Mouse (Mus musculus): ENCODE measurements around the gene Ccndbp1. TPM values are rescaled to one million over a fixed set of nuclear protein-coding genes. Genes with fewer than 3 reads are reported as not detected.

Gene Ccndbp1
- polyA plus RNA-seq (2012) = 7.7 and 13.0 TPM in 2 replicates

DNA sequence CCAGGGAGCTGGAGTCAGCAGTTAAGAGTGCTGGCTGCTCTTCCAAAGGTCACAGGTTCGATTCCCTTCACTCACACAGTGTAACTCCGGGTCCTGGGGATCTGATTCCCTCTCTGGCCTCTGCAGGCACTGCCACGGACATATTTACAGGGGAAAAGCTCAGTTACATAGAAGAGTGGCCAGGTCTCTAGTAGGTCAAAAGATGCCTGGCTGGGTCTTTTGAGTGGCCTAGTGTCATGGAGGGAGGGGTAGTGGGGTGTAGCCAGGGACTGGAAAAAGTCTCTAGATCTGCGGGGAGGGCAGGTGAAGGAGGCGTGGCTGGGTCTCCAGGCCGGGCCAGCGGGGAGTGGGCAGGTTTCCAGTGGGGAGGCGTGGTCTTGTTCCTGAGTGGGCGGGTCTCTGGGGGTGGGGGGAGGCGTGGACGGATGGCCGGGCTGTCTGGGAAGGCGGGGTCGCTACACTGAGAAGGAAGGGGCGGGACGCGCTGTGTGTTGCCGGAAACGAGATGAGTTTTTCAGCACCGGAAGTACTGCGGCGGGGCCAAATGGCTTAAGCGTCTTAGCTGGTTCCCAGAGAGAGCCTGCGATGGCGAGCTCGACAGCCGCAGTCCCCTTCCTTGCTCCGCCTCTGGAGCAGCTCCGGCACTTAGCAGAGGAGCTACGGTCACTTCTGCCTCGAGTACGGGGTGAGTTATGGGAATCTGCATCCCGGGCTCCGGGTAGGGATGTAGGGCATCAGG lies at the start of gene Ccndbp1:
Ccndbp1 (plus strand) TSS at position 479 of the 739 bp plus-strand sequence.
- no peak for TF ChIP-seq GATA1 (IDR thresholded peaks at IDR 0.05; ENCODE audit: low read length)

DNA sequence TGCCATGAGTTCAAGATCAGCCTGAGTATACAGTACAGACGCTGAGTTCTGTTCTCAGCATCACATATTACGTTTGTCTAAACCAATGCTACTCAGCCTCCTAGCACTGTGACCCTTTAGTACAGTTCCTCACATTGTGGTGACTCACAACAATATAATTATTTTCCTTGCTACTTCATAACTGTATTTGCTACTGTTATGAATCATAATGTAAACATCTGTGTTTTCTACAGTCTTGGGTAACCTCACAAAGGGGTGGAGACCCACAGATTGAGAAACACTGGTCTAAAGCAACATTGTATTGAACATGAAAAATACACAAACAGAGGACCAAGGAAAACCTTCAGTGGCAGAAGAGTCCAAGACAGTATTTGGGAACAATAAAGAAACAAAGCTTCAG lies 48.8 kb upstream of the Ccndbp1 start:
- TF ChIP-seq GATA1 (IDR thresholded peaks at IDR 0.05; ENCODE audit: low read length) = no peak

DNA sequence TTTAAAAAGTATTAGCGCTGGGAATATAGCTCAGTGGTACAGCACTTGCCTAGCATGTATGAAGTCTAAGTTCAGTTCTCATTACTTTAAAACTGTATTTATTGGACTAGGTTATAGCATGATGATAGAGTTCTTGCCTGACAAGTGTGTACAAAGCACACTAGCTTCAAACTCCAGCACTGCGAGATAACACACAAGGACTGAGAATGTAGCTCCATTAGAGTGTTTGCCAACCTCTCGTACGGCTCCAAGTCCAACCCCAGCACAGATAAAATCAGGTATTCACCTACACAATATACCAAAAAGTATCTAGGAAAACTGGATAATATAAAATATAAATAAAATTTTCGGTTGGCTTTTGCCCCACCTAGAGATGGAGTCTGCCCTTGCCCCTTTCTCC lies 48.4 kb upstream of the Ccndbp1 start:
- no peak for TF ChIP-seq GATA1 (IDR thresholded peaks at IDR 0.05; ENCODE audit: low read length)

DNA sequence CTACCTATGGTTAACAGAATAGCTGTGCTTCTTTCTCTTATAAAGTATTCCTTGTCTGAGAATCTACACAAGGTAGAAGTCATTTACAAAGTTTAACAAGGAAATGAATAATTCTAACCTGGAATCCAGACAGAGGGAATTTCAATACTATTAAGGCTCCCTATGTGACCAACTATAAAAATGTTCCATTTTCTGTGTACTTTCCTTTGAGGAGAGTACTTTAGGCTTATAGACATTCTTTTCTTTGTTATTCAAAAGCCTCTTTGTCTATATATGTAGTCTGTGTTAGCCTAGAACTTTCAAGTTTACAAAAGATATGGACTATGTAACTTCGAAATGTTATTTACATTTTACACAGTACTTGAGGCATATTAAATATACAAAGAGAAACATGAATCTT lies 47.9 kb upstream of the Ccndbp1 start:
- TF ChIP-seq GATA1 (IDR thresholded peaks at IDR 0.05; ENCODE audit: low read length) = no peak

DNA sequence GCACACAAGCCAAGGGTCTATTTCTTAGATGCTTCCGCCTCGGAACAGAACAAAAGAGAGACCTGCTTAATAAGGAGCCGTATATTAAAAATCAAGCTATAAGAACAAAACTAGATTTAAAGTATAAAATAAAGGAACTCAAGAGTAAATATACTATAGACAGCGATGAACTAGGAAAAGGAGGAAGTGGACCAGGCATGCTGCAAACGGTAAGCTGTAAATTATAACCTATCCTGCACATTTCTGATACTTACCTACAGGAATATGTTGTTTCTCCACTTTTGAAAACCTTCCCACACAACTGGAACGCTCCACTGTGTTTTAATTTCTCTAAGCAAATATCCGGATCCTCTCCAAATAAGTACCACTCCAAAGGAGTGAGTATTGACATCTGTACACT lies 45.1 kb upstream of the Ccndbp1 start:
- TF ChIP-seq GATA1 (IDR thresholded peaks at IDR 0.05; ENCODE audit: low read length) = no peak

DNA sequence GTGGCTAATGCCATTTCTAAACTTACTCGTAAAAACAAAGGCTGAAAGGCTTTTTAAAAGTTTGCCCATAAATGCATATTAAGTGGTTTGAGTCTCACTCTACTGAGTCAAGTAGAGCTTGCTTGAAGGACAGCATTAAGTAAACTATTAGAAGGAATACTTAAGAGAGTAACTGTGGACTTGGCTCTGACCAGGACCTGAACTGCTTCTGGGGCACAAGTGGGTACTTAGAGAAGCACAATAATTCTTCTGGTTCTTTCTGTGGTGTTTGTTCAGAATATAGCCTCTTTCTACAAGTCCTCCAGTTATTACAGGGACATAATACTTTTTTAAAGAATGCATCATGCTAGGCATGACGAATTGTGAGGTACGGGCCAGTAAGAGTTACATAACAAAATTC lies 42.7 kb upstream of the Ccndbp1 start:
- TF ChIP-seq GATA1 (IDR thresholded peaks at IDR 0.05; ENCODE audit: low read length) = no peak

DNA sequence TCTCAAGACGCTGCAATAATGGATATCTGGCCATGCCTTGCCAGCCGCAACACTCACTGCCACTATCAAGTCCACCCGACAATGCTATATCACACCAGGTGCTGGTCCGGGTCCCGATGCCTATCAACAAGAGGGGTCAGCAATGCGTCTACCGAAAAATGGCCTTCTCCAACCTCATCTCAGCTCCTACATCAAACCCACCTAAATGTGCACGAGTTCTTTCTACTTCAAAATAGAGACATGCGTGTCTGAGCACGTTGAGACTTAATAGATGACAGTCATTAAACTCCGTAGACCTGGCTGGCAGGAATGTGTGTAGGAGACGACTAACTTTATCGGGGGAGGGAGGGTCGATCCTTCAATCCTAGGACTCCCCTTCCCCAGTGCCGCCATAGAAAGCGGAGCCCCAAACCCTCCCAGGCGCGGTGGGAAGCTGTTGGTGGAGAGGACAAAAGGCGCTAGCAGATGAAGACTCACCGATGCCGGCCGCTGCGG lies 38.1 kb upstream of the Ccndbp1 start:
- no peak for TF ChIP-seq GATA1 (IDR thresholded peaks at IDR 0.05; ENCODE audit: low read length)

DNA sequence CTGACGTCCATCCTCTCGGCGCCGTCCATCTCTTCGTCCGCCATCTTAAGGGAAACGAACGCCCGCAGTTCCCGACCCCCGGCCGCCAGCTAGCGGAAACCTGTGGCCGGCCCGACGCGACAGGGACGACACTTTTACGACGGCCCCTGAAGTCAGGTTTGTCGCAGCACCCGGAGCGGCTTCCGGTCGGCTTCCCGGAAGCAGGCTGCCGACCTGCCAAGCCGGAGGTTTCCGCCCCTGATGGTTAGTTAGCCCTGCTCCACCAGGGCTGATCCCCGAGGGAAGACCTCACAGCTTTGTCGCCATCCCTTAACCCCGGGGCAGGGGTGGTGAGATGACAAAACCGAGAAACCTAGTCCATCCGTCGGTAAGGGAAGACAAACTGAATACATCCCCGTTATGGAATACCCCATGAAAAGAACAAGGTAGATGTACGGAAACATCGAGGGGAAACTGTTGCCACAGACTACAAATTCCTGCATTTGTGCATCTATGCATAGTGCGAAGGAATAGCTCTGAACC lies 37.6 kb upstream of the Ccndbp1 start, which contains the start of gene Ubr1:
Ubr1 (minus strand) TSS at position 157 of the 522 bp plus-strand sequence.
- TF ChIP-seq GATA1 (IDR thresholded peaks at IDR 0.05; ENCODE audit: low read length) = no peak

DNA sequence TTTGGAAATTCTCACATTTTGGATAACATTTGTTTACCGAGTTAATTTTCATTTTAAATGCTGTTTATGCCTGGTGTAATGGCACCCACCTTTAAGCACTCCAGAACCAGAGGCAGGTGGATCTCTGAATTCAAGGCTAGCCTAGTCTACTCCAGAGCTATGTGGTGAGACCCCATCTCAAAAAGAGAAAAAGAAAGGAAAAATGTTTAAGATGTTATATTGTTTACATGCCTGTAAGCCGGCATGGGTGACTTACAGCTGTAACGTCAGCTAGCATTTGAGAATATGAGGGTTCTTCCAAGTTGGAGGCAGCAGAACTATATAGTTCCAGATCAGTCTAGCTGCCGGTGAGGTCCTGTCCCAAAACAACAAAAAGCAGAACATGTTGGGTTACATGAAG lies 36.4 kb upstream of the Ccndbp1 start:
- no peak for TF ChIP-seq GATA1 (IDR thresholded peaks at IDR 0.05; ENCODE audit: low read length)

DNA sequence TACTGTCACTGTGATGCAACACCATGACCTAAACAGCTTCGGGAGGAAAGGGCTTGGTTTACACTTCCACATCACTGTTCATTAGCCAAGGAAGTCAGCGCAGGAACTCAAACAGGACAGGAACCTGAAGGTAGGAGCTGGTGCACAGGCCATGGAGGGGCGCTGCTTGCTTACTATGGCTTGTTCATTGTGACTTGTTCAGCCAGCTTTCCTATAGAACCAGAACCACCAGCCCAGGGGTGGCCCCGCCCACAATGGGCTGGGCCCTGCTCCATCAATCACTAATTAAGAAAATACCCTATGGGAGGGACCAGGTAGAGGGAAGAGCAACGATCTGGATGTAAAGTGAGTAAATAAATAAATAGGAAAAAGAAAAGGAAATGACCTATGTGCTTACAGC lies 35.2 kb upstream of the Ccndbp1 start:
- no peak for TF ChIP-seq GATA1 (IDR thresholded peaks at IDR 0.05; ENCODE audit: low read length)

DNA sequence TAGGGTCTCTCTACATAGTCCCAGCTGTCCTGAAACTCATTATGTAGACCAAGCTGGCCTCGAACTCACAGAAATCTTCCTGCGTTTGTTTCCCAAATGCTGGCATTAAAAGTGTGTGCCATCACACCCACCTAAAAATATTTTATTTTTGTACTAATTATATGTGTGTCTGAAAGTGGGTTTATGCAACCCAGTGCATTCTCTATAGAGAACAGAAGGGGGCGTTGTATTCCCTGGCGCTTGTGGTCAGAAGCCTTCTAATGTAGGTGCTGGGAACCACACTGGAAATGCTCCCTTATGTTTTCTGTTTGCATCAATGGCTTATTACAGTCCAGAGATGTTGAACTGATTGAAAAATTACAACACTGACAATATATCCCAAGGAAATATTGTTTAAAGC lies 31.9 kb upstream of the Ccndbp1 start:
- TF ChIP-seq GATA1 (IDR thresholded peaks at IDR 0.05; ENCODE audit: low read length) = no peak

DNA sequence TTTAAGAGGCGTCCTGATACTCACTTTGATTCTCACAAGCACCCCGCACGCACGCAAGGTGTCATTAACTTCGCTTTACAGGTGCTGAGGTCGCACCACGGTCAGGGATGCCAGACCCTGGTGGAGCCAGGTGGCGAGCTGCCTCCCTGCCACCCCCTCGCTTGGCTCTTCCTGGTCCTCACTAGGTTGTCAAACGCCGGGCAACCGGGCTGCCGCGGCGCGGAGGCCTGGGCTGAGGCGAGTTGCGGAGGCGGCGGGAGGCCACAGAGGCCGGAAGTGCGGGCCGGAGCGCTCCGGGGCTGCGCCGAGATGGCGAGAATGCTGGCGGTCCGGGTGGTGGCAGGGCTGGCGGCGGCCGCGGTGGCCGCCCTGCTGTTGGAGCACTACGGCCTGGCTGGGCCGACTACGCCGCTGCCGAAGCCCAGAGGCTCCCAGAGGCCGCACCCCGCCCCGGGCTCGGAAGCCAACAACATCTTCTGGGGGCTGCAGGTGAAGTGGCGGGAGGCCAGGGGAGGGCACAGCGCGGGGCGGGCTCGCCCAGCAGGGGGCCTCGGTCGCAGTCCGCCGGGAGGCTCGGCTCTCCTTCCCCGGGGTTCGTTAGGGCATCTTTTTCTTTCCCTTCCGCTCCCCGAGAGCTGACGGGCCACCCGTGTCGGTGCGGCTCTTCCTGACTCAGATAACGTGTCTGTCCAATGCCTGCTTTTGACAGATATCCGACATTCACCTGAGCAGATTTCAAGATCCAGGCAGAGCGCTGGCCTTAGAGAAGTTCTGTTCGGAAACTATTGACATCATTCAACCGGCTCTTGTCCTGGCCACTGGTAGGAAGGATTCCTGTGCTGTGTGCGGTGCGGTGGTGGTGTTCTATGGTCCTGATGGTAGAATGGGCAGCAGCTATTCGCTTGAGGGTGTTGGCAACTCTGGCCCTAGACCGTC lies 30.9 kb upstream of the Ccndbp1 start, which contains the start of gene Tmem62:
Tmem62 (plus strand) TSS at position 28 of the 936 bp plus-strand sequence.
- no peak for TF ChIP-seq GATA1 (IDR thresholded peaks at IDR 0.05; ENCODE audit: low read length)

DNA sequence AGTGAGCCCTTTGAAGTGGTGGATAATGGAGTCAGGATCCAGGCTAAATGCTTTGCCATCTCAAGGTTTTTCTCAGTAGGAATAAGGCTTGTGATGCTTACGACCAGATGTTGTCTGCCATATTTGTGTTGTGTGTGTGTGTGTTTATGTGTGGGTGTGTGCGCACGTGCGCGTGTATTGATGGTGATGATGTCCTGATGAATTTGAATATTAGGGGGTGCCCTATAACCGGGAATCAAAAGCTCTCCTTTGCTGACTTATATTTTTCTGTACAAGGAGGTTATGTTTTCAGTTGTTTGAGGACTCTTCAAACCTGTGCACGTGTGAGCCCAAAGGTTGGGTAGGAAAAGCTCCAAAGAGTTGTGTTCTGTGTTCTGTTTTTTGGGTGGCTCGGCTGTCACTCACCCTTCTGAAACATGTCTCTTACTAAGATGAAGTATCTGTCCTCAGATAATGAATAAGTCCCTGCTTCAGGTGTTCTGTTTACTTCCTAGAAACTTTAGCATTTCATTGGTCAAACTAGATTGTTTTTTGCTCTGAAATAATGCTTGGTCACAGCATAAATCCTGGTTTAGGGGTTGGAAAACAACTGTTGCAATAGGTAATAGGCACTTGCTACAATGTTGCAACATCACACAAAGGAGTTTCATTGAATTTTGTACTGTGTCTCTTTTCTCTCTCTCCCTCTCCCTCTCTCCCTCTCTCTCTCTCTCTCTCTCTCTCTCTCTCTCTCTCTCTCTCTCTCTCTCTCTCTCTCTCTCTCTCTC lies 30.1 kb upstream of the Ccndbp1 start:
- no peak for TF ChIP-seq GATA1 (IDR thresholded peaks at IDR 0.05; ENCODE audit: low read length)

DNA sequence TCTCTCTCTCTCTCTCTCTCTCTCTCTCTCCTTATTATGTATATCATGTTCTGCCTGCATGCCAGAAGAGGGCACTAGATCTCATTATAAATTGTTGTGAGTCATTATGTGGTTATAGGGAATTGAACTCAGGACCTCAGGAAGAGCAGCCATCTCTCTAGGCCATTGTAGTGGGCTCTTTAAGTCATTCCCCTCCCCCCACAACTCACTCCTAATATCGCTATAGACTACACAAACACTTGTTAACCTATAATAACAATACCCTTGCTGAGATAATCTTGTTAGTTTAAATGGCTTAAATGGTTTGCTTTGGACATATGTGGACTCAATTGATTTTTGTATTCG lies 29.5 kb upstream of the Ccndbp1 start:
- TF ChIP-seq GATA1 (IDR thresholded peaks at IDR 0.05; ENCODE audit: low read length) = no peak

DNA sequence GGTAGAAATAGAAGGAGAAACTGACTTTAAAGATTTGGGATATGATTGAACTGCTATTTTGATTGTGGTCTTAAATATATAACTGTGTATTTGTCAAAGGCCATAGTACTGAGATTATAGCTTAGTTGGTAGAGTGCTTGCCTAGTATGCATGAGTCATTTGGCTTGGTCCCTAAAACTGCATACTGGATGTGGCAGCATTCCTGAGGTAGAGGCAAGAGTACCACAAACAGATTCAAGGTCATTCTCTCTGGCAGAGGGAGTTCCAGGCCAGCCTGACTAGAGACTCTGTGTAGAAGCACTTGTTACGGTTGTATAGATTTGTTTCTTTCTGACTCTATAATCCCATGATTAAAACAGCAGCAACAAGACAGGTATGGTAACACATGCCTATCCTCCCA lies 28.4 kb upstream of the Ccndbp1 start:
- TF ChIP-seq GATA1 (IDR thresholded peaks at IDR 0.05; ENCODE audit: low read length) = no peak

Data from G1E-ER4 (cell line).